Mouse (Mus musculus): ENCODE results near the gene Slc25a22. TPM values are rescaled to one million over a fixed set of nuclear protein-coding genes. Genes with fewer than 3 reads are reported as not detected.

The Slc25a22 gene
- polyA plus RNA-seq, 1 experiment from 2014 or later: 13.3 TPM

DNA sequence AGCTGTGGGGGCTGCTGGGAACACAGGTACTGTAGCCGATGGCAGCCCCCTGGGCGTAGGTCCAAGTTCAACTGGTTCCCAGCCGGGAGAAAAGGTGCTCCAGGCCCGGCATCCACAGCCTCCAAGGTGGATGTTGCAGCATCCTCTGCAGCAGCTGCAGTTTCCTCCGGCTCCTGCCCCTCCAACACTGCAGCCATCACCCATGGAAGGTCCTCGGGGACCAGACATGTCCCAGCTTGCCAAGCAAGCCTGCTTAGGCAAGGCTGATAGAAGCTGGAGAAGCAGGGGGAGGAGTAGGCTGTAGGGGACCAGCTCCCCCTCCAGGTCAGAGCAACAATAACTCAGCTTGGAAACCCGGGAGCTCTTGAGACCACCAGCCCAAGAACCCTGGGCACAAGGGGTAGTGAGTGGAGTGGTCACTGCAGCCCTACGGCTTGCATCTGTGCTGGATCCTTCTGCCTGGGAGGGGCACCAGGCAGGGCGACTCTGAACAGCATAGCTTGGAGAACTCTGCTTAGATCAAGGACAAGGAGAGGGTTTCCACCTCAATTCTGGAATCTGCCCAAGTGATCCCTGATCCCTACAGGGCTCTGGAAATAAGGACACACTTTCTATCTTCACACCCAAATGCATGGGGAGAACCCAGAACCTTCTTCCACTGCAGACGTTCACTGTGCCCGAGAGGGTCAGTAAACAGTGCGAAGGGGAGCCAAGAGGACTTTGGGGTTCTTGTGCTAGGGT, 5.6 kb upstream of the Slc25a22 start:
- 21% methylated on average over 12 of the region's 12 CpGs for WGBS

DNA sequence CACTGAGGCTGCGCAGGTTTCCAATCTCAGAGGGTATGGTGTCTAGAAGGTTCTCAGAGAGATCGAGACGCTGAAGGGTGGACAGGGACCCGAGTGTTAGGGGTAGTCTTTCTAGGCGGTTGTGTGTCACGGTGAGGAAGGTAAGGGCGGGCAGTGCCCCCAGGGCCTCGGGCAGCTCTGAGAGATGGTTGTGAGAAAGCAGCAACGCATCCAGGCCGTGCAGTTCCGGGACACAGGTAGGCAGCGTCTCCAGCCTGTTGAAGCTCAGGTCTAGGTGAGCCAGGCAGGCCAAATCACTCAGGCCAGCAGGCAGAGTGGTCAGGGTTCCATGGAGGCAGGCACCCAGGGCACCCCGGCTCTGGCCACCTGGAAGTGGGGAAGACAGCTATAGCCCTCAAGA, 4.5 kb upstream of the Slc25a22 start:
- no peak overlapping the region for H3K4me2 ChIP-seq (ENCODE audit: low read length)
- 92% methylated on average over 13 of the region's 13 CpGs for WGBS
- no peaks in the 10 kb centered on the region for H3K9me3 ChIP-seq (ENCODE audit: control insufficient read depth, low read length)
- no peak overlapping the region for H3K4me3 ChIP-seq (ENCODE audit: control insufficient read depth in 1 of 2, insufficient read depth in 1 of 2, low read depth in 1 of 2, low read length in 2 of 2)
- no peak overlapping the region; the same call in 1 of the 2 replicates for H3K9ac ChIP-seq (ENCODE audit: low read length)
- no peak for ATAC-seq (ENCODE audit: insufficient number of reproducible peaks, insufficient read depth, low FRiP score, low read depth)
- H3K36me3 ChIP-seq (ENCODE audit: control insufficient read depth, insufficient read depth, low read length): peaks cover 32% of the 10 kb centered on the region
- peaks cover 21% of the 10 kb centered on the region in 2 experiments for H3K4me1 ChIP-seq (ENCODE audit: control insufficient read depth in 2 of 2, insufficient read depth in 2 of 2, low read length in 2 of 2)
- H3K27ac ChIP-seq (replicated peaks in 1 of 2; ENCODE audit: control insufficient read depth in 1 of 2, insufficient read depth in 1 of 2, low read depth in 2 of 2, low read length in 2 of 2): no peak overlapping the region
- no peaks in the 10 kb centered on the region for H3K27me3 ChIP-seq (ENCODE audit: control insufficient read depth, insufficient read depth, low read length)

More for the DNA sequence above, 5.6 kb upstream of the Slc25a22 start:
- peaks cover 20 to 21% of the 10 kb centered on the region in 2 experiments for H3K4me1 ChIP-seq (ENCODE audit: control insufficient read depth in 2 of 2, insufficient read depth in 2 of 2, low read length in 2 of 2)
- H3K27me3 ChIP-seq (ENCODE audit: control insufficient read depth, insufficient read depth, low read length): no peaks in the 10 kb centered on the region
- no peak for ATAC-seq (ENCODE audit: insufficient number of reproducible peaks, insufficient read depth, low FRiP score, low read depth)
- no peaks in the 10 kb centered on the region for H3K9me3 ChIP-seq (ENCODE audit: control insufficient read depth, low read length)
- peak overlapping the region; percentile 77 for H3K9ac ChIP-seq (ENCODE audit: low read length)
- H3K27ac ChIP-seq (replicated peaks in 1 of 2; ENCODE audit: control insufficient read depth in 1 of 2, insufficient read depth in 1 of 2, low read depth in 2 of 2, low read length in 2 of 2): peak overlapping the region; percentile 34 to 41; a peak in 2 of 4 replicates
- H3K36me3 ChIP-seq (ENCODE audit: control insufficient read depth, insufficient read depth, low read length): peaks cover 28% of the 10 kb centered on the region
- peak overlapping the region; percentile 50 to 68 for H3K4me3 ChIP-seq (ENCODE audit: control insufficient read depth in 1 of 2, insufficient read depth in 1 of 2, low read depth in 1 of 2, low read length in 2 of 2)
- H3K4me2 ChIP-seq (ENCODE audit: low read length): peak overlapping the region; percentile 96

DNA sequence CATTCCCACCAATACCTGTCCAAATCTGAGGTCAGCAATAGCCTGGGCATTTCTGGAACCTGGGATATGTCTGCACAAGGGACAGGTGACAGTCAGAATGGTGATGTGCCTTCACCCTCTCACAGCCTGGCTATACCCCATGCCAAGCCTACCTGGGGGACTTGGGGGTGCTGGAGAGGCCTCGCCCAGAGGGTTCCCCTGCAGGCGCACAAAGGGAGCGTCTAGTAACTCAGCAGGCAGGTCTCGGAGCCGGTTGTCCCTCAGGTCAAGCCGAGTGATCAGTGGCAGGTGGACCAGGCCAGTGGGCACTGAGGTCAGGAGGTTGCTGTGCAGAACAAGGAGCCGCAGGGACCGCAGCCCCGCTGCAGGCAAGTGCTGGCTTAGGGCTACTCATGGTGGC, 3.8 kb upstream of the Slc25a22 start:
- Histone ChIP-seq H3K36me3 (ENCODE audit: control insufficient read depth, insufficient read depth, low read length) (peaks cover 32% of the 10 kb centered on the region), H3K4me3 (ENCODE audit: control insufficient read depth in 1 of 2, insufficient read depth in 1 of 2, low read depth in 1 of 2, low read length in 2 of 2) (no peak overlapping the region), H3K4me1 (ENCODE audit: control insufficient read depth in 2 of 2, insufficient read depth in 2 of 2, low read length in 2 of 2) (peaks cover 22 to 25% of the 10 kb centered on the region in 2 experiments), H3K27me3 (ENCODE audit: control insufficient read depth, insufficient read depth, low read length) (no peaks in the 10 kb centered on the region), H3K4me2 (ENCODE audit: low read length) (no peak overlapping the region), H3K9me3 (ENCODE audit: control insufficient read depth, low read length) (no peaks in the 10 kb centered on the region), H3K27ac (replicated peaks in 1 of 2; ENCODE audit: control insufficient read depth in 1 of 2, insufficient read depth in 1 of 2, low read depth in 2 of 2, low read length in 2 of 2) (no peak overlapping the region), H3K9ac (ENCODE audit: low read length) (no peak overlapping the region)
- no peak for ATAC-seq (ENCODE audit: insufficient number of reproducible peaks, insufficient read depth, low FRiP score, low read depth)
- WGBS: 95% methylated on average over 9 of the region's 9 CpGs

DNA sequence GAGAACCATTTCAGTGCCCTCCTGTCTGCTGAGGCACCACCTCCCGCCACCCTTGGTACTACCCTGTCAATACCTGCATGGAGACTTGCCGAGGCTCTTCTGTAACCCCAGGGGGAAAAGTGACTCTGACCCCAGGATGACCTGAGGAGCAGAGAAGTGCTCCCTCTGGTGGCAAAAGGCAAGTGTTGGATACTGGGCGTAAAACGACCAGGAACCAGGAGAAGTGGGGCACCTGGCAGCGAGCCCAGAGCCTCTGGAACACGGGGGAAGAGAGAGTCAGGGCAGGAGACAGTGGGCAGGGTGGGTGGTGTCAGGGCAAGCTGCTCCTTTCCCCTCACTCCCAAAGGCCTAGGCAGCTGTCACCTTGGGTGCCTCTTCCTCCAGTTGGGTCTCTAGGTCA, 2.9 kb upstream of the Slc25a22 start:
- WGBS: 17% methylated on average over 6 of the region's 6 CpGs
- H3K9ac ChIP-seq (ENCODE audit: low read length): no peak overlapping the region
- H3K4me3 ChIP-seq (ENCODE audit: control insufficient read depth in 1 of 2, insufficient read depth in 1 of 2, low read depth in 1 of 2, low read length in 2 of 2): no peak overlapping the region
- no peaks in the 10 kb centered on the region for H3K9me3 ChIP-seq (ENCODE audit: control insufficient read depth, low read length)
- no peaks in the 10 kb centered on the region for H3K27me3 ChIP-seq (ENCODE audit: control insufficient read depth, insufficient read depth, low read length)
- peaks cover 32% of the 10 kb centered on the region for H3K36me3 ChIP-seq (ENCODE audit: control insufficient read depth, insufficient read depth, low read length)
- ATAC-seq (ENCODE audit: insufficient number of reproducible peaks, insufficient read depth, low FRiP score, low read depth): no peak
- H3K27ac ChIP-seq (replicated peaks in 1 of 2; ENCODE audit: control insufficient read depth in 1 of 2, insufficient read depth in 1 of 2, low read depth in 2 of 2, low read length in 2 of 2): no peak overlapping the region
- peaks cover 24 to 28% of the 10 kb centered on the region in 2 experiments for H3K4me1 ChIP-seq (ENCODE audit: control insufficient read depth in 2 of 2, insufficient read depth in 2 of 2, low read length in 2 of 2)
- H3K4me2 ChIP-seq (ENCODE audit: low read length): no peak overlapping the region

DNA sequence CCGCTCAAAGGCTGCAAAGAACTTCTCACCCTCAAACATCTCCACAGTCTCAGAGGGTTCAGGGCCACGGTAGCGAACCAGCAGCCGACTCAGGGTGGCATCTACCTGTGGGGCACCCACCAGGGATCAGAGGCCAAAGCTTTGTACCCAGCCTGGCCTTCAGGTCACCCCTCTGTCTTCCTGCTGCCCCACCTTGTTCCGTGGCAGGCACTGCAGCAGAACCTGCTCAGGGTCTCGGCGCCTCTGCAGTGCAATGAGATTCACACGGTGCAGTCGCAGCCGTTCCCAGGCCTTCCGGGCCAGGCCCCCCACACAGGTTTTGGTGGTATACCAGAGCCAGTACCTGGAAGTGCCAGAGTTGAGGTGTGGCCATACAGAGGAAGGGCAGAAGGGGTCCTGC, 2.1 kb upstream of the Slc25a22 start:
- Histone ChIP-seq H3K4me2 (ENCODE audit: low read length) (no peak overlapping the region), H3K27me3 (ENCODE audit: control insufficient read depth, insufficient read depth, low read length) (no peaks in the 10 kb centered on the region), H3K27ac (replicated peaks in 1 of 2; ENCODE audit: control insufficient read depth in 1 of 2, insufficient read depth in 1 of 2, low read depth in 2 of 2, low read length in 2 of 2) (no peak overlapping the region), H3K4me3 (ENCODE audit: control insufficient read depth in 1 of 2, insufficient read depth in 1 of 2, low read depth in 1 of 2, low read length in 2 of 2) (no peak overlapping the region), H3K9ac (ENCODE audit: low read length) (no peak overlapping the region), H3K9me3 (ENCODE audit: control insufficient read depth, low read length) (no peaks in the 10 kb centered on the region), H3K4me1 (ENCODE audit: control insufficient read depth in 2 of 2, insufficient read depth in 2 of 2, low read length in 2 of 2) (peaks cover 28 to 36% of the 10 kb centered on the region in 2 experiments), H3K36me3 (ENCODE audit: control insufficient read depth, insufficient read depth, low read length) (peaks cover 32% of the 10 kb centered on the region)
- no peak for ATAC-seq (ENCODE audit: insufficient number of reproducible peaks, insufficient read depth, low FRiP score, low read depth)
- WGBS: 95% methylated on average over 11 of the region's 11 CpGs

DNA sequence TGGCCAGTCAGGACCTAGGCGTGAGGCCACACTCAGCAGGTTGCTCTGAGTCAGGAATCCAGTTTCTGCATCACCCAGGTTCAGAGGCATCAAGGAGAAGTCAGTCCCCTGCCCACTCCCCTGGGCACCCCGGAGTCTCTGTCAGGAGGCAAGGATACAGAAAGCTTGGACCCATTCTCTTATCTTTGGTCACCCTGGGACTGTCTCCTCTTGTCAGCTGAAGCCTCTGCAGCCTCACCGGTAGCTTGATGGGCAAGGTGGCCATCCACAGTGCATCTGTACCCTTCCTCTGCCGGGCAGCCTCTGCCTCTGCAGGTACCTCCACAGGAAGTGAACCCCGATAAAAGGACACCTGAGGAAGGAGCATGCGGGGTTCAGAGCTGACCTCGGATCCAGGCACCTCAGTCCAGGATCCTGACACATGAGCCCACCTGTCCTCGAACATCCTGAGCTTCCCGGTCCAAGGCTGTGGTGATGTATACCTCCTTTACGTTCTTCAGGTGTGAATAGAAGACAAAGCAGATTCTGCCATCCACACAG, 1.5 kb upstream of the Slc25a22 start:
- peaks cover 33 to 42% of the 10 kb centered on the region in 2 experiments for H3K4me1 ChIP-seq (ENCODE audit: control insufficient read depth in 2 of 2, insufficient read depth in 2 of 2, low read length in 2 of 2)
- WGBS: 92% methylated on average over 10 of the region's 10 CpGs
- ATAC-seq (ENCODE audit: insufficient number of reproducible peaks, insufficient read depth, low FRiP score, low read depth): no peak

DNA sequence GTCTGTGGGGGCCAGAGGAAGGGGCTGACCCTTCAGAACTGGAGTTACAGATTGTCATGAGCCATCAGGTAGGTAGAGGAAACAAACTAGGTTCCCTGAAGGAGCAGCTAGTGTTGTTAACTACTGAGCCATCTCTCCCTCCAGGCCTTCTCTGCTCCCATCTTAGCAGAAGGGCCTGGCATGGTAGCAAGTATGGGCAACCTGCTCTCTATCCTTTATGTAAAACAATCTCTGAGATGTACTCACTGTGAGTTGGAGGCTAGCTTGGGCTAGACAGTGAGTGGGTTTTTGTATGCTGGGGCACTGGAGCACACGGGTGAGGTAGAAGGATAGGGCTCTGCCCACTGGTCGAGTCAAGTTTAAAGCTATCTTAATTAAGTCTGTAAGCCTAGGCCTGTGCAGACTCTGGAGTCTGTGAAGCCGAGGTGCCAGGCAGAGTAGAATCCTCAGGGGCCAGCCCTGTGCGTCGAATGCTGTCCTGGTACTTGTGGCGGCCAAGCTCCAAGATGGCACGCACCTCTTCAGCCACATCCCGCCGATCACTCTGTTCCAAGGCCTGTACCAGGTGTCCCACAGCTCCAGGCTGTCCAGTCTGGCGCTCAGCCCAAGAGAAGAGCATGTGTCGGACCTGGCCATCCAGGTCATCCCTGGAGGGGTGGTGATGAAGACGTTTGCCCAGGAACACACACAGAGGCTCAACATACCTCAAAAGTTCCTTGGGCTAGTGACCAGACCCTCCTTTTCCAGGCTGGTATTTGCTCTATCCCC, 693 bp upstream of the Slc25a22 start:
- no peak for ATAC-seq (ENCODE audit: insufficient number of reproducible peaks, insufficient read depth, low FRiP score, low read depth)
- Histone ChIP-seq H3K4me1 (ENCODE audit: control insufficient read depth in 2 of 2, insufficient read depth in 2 of 2, low read length in 2 of 2) (peaks cover 33 to 46% of the 10 kb centered on the region in 2 experiments), H3K9ac (ENCODE audit: low read length) (no peak overlapping the region), H3K27ac (replicated peaks in 1 of 2; ENCODE audit: control insufficient read depth in 1 of 2, insufficient read depth in 1 of 2, low read depth in 2 of 2, low read length in 2 of 2) (no peak overlapping the region), H3K4me3 (ENCODE audit: control insufficient read depth in 1 of 2, insufficient read depth in 1 of 2, low read depth in 1 of 2, low read length in 2 of 2) (no peak overlapping the region), H3K27me3 (ENCODE audit: control insufficient read depth, insufficient read depth, low read length) (no peaks in the 10 kb centered on the region), H3K36me3 (ENCODE audit: control insufficient read depth, insufficient read depth, low read length) (peaks cover 37% of the 10 kb centered on the region), H3K4me2 (ENCODE audit: low read length) (no peak overlapping the region), H3K9me3 (ENCODE audit: control insufficient read depth, low read length) (no peaks in the 10 kb centered on the region)
- 89% methylated on average over 12 of the region's 12 CpGs for WGBS

More for the DNA sequence above, 1.5 kb upstream of the Slc25a22 start:
- Histone ChIP-seq H3K4me2 (ENCODE audit: low read length) (no peak overlapping the region), H3K9me3 (ENCODE audit: control insufficient read depth, low read length) (no peaks in the 10 kb centered on the region), H3K9ac (ENCODE audit: low read length) (no peak overlapping the region), H3K27me3 (ENCODE audit: control insufficient read depth, insufficient read depth, low read length) (no peaks in the 10 kb centered on the region), H3K4me3 (ENCODE audit: control insufficient read depth in 1 of 2, insufficient read depth in 1 of 2, low read depth in 1 of 2, low read length in 2 of 2) (no peak overlapping the region), H3K36me3 (ENCODE audit: control insufficient read depth, insufficient read depth, low read length) (peaks cover 32% of the 10 kb centered on the region), H3K27ac (replicated peaks in 1 of 2; ENCODE audit: control insufficient read depth in 1 of 2, insufficient read depth in 1 of 2, low read depth in 2 of 2, low read length in 2 of 2) (no peak overlapping the region)
